Mouse (Mus musculus) ES-Bruce4 (cell line): ENCODE data around the gene Slc16a13.

Experiments used
- CTCF ChIP-seq: IDR thresholded peaks from one replicate; pipeline ENCODE4 v1.8.1; 2011; ENCODE audit warnings: low read depth, low read length
- EP300 ChIP-seq: IDR thresholded peaks from 2 replicates; pipeline ENCODE4 v1.6.1; 2011; ENCODE audit warnings: low read depth, low read length; ENCODE audit not compliant: insufficient read depth
- POLR2A ChIP-seq: IDR thresholded peaks from one replicate; pipeline ENCODE4 v1.8.1; 2011; ENCODE audit warnings: low read length; ENCODE audit not compliant: insufficient read depth

DNA sequence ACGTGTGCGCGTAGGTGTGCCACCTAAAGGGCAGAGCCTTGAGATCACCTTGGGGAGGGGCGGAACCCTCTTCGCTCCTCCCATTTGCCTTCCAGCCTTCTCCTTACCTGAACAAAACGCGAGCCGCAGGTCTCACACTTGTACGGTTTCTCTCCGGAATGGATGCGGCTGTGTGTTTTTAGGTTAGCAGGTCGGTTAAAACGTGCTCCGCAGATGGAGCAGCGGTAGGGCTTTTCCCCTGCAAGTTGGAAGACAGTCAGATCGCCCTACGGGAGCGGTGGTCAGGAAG lies 5.7 kb upstream of the Slc16a13 start:
- TF ChIP-seq CTCF (no peak), EP300 (0 out of 2 replicates have a peak, but pooled peaks have one; percentile 23), POLR2A (no peak)
